Mouse (Mus musculus): Measurements from ENCODE around the gene Tmem236.
"Not testable (repeated sequence)": the region's sequence is repeated elsewhere in the genome, so short reads cannot be mapped to it uniquely, and the experiment has no call there.

The Tmem236 gene

DNA sequence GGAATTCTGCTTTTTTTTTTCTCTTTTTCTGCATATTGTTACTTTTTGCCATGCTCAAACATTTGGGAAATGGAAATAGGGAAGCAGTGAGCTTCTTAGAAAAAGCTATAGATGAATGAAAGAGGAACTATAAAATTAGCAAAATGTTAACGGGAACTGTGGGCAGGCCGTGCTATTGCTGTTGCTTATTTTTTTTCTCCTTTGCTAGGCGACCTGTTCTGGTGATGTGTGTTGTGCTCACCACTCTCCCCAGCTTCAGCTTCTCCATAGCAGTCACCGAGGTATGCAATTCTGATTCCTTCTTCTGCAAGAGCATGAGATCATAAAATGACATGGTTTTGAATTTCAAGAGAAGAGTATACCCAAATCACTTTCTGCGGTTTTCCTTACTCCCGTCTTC, 17.7 kb downstream of the Tmem236 start:
- DNase-seq (ENCODE audit: low spot score), result no peak

DNA sequence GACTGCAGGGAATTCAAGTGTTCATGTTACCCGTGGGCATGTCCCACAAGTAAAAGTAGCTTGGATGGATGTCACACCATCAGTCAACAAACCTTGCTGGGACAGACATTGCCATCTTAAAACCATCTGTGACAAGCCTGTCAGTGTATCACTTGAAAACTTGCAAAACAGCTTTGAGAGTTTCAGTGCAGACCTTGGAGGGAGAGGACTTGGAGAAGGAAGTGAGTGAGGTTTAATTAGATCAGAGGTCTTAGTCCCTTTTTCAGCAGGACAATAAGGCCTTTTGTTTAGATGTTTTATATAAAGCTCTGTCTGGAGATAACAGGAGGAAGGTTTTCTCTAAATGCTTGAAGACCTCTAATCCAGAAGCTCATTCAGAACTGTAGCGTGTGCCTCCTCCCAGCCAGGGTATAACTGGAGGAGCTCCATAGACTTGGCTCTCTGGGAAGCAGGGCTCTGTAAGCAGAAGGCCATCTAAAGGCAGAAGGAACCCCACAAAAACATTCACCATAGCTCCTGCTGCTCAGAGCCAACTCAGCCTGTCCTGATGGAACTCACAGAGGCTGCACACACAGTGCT, 24.1 kb downstream of the Tmem236 start:
- DNase-seq (ENCODE audit: low spot score), result not testable (repeated sequence)

DNA sequence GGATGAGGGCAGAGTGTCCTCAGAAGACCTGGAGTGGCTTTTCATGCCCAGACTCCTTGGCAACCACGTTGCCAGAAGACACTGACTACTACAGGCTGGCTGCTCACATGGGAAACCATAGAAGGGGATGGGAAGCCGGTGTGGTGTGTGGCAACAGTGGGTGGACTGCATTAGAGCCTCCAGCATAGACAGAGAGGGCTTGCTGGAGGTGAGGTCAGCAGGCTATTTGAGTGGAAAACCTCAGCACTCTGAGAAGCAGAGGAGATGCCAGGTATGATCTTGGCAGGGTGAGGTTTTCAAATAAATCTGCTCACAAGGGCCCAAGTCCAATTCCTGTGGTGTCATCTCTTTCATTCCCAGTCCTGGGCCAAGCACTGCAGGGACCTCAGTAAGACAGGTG, 25.3 kb downstream of the Tmem236 start:
- no peak for DNase-seq (ENCODE audit: low spot score)

DNA sequence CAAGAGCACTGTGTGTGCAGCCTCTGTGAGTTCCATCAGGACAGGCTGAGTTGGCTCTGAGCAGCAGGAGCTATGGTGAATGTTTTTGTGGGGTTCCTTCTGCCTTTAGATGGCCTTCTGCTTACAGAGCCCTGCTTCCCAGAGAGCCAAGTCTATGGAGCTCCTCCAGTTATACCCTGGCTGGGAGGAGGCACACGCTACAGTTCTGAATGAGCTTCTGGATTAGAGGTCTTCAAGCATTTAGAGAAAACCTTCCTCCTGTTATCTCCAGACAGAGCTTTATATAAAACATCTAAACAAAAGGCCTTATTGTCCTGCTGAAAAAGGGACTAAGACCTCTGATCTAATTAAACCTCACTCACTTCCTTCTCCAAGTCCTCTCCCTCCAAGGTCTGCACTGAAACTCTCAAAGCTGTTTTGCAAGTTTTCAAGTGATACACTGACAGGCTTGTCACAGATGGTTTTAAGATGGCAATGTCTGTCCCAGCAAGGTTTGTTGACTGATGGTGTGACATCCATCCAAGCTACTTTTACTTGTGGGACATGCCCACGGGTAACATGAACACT, 26.6 kb downstream of the Tmem236 start:
- DNase-seq (ENCODE audit: low spot score), result not testable (repeated sequence)

DNA sequence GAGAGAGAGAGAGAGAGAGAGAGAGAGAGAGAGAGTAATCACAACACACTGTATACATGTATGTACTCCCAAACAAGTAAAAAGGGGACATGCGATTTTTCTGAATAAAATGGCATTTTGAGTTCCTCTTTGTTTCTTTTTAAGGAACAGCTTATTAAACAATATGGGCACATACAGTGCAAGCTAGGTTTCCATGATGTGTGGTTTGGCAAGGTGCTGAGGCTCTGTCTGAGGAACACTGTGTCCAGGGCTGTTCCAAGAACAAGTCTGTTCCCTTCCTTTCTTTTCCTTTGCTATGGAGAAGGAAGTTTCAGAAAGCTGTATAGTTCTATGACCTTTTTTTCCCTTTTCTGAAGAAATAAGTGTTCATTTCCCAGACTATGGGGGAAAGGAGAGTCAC, 30.0 kb downstream of the Tmem236 start:
- DNase-seq (ENCODE audit: low spot score), result no peak

DNA sequence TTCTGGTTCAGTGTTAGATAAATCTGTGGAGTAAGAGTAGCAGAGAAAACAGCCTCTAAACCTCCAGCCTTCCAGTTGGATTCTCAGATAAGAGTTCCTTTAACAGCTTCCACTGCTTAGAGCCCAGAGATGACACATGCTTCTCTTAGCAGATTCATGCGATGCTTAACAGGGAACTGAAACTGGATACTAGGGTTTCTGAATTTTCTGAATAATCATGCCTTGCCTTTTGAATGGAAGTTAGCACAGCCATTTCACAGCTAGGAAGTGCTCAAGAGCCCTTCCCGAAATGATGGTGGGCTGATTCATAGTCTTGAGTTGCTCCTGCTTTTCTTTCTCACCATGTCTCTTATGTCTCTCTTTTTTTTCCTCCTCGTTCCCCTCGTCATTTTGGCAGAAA, 32.5 kb downstream of the Tmem236 start:
- DNase-seq (ENCODE audit: low spot score), result no peak

DNA sequence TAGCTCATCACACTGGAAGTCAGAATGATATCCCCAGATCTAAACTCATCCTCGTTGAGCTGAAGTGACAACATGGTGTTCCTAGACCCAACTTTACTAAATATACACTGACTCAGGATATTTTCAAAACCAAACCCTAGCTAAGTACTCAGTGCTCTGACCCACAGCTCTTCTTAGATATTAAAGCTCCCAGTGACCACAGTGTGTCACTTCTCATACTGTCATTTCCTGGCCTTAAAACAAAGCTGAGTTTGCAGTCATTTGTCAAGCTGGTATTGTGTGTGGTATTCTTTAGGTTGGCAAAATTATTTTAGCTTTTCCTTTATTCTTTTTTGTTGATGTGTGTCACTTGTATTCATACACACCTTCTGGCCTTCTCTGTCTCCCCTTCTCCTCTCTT, 36.4 kb downstream of the Tmem236 start:
- DNase-seq (ENCODE audit: low spot score), result no peak

DNA sequence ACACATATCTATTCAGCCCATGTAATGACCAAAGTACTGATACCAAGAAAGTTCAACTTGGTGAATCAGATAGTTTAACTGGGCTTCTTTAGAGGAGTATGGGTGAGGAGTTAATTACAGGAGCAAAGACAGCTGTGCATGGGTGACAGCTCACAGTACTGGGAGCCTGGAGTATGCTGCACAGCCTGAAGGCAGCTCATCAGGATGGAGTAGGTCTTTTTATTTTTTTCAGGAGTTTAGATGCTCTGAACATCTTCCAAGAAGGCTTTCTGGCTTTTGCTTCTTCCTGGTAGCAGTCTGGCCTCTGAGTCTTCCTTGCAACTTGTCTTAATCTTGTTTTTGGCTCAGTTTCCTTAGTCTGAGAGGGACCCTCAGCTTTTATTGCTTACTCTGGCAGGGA, 37.3 kb downstream of the Tmem236 start:
- DNase-seq (ENCODE audit: low spot score), result no peak

DNA sequence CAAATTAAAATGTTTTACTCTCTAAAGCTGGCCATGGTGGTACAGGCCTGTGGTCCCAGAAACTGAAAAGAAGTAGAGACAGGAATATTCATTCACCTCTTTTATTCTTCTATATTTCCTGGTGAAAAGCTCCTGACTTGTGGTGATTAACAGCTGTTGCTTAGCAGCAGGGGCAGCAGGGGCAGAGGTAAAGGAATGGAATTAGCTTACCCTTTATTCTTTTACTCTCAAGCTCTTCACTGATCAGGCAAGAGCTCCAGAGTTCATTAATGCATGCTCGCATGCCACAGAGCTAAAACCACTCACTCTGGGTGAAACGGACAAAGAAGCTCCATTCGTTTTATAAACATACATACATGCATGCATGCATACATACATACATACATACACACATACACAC, 40.4 kb downstream of the Tmem236 start:
- no peak for DNase-seq (ENCODE audit: low spot score)

DNA sequence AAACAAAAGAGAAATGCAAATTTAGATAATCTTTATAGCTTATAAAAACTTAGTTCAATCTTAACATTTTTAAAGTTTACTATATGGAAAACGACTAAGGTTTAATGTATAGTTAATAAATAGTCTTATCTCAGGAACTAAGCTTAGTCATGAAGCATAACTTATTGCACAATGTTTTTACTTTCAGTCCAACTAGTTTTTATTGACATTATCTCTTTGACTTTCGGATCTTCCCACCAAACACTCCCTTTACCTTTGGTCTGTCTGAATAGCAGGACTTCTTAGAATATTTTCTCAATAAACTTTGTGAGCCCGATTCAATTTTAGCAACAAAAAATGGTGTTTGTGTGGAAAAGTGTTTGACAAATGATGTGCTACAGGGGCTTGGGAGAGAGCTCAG, 42.3 kb downstream of the Tmem236 start:
- DNase-seq (ENCODE audit: low spot score), result no peak

DNA sequence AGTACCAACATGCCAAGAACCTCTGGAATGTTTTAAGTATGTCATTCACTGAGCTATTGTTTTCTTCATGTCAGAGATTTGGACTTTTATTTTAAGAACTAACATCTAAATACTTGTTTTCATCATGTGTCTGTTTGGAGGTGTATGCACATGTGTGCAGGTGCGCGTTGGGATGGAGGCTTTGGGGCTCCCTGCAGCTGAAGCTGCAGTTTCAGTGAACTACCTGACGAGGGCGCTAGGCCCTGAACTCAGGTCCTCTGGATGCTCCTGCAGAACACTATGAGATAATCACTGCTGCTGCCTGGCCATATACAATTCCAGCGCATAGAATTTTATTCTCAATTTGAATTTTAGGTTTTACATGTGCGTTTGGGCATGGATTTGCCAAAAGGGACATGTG, 43.8 kb downstream of the Tmem236 start:
- DNase-seq (ENCODE audit: low spot score), result no peak

DNA sequence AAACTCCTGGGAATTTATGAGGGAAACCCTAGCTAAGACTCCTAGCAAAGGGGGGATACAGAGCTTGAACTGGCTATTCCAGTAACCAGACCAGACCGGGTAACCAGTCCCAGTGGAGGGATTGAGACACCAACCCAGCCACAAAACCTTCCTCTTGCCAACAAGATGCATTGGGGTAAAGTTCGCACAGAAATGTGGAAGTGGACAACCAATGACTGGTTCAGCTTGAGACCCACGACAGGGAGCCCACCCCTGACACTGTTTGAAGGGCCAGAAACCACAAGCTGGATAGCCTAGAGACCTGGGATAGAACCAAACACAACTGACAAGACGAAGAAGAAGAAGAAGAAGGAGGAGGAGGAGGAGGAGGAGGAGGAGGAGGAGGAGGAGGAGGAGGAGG, 50.1 kb downstream of the Tmem236 start:
- DNase-seq (ENCODE audit: low spot score), result no peak

DNA sequence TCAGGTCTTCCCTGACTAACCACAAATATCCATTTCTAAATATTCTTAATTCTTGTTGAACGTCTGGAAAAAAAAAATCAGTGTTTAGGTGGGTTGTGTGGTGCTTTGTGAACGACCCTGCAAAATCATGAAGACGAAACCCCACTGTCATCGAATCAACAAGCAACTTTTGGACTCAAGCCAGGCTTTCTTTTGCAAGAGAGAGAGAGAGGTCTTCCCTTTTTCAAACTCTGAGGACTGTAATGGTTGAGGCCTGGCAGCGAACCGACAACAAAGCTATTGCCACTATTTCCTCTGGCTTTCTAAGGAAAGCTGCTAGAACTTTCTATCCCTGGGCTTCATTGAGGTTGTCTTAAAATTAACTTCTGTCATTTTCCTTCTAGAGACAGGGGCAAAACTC, 54.2 kb downstream of the Tmem236 start:
- no peak for DNase-seq (ENCODE audit: low spot score)

DNA sequence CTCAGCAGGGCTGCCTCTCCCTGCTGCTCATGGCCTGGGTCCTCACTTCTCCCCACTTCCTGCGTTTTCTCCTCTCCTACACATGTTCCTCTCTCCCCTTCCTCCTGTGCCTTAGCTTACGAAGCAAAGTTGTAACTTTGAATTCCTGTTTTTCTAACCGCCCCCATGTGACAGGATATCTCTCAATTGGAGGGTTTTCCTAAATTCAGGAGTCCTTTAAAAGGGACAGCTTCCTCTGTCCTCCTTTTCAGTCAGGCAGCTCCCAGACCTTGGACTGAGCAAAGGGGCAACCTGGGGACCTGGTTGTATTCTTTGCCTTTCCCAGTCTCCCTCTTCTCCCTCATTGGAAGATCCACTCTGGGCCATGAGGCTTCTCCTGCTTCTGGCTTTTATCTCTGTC, 54.8 kb downstream of the Tmem236 start, which contains the start of gene Mrc1:
TSS of gene Mrc1 (plus strand) at position 244 of the 400 bp plus-strand sequence.
- DNase-seq (ENCODE audit: low spot score), result no peak

DNA sequence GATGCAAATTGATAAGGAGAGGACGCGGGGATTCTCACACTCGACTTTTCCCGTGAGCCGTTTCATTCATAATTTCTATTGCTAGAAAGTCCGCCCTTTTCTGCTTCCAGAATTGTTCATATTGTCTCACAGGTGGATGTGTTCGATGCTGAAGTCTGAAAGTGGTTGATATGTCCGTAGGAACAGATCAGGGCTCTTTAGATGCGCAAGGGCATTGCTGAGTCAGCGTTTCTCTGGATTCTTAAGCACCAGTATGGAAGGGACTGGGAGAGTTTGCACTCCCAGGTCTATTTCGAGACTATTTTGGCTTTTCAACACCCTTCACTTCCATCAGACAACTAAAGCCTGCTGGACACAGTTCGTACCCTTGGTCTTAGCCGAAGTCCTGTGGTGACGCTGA, 55.7 kb downstream of the Tmem236 start:
- no peak for DNase-seq (ENCODE audit: low spot score)

DNA sequence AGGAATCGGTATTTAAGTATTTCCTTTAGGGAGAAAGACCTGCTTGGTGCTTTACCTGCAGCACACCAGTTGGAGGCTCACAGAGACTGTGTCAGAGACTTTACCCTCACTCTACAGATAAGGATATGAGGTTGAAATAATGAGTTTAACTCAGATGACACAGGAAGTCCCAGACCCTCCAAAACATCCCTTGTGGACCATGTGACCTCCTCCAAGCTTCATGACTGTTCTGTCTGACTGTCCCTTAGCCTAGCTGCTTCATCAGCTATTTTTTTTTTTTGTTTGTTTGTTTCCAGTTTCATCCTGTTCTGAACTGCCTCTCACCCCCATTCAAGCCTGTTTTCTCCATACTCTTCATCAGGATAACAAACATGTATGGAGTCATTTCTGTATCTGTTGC, 58.6 kb downstream of the Tmem236 start:
- no peak for DNase-seq (ENCODE audit: low spot score)

DNA sequence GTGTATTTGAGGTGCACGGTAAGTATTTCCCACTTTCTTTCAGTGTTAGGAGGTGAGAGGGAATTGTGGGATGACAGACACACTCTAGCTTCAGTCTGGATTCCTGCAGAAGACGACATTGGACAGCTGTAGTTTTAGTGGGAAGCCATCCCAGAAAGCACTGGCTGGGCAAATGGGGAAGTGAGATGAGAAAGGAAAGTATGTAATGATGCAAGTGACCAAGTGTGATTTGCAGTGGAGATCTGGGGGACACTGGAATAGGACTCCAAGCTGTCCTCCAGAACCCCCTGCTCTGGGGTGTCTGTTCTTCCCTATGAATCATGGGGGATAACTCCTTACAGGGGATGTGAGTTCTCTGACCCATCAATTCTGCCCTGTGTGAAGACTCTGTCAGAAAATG, 59.7 kb downstream of the Tmem236 start:
- DNase-seq (ENCODE audit: low spot score), result no peak

DNA sequence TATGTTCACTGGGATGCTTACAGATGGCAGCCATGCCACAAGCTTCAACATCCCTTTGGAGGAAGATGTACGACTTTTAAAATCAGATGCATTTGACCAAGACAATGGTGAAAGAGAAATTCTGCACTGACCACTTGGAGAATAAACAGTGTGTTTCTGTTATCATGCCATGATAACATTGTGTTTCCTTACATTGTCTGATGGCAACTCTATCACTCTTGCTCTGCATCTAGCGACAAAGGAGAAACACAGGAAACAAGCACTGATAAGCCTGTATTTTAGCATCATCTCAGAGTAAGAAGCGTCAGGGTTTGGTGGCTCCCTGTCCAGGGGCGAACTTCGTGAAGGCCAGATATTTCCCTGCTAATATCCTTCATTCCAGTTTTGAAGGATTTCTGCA, 61.0 kb downstream of the Tmem236 start:
- DNase-seq (ENCODE audit: low spot score), result no peak

DNA sequence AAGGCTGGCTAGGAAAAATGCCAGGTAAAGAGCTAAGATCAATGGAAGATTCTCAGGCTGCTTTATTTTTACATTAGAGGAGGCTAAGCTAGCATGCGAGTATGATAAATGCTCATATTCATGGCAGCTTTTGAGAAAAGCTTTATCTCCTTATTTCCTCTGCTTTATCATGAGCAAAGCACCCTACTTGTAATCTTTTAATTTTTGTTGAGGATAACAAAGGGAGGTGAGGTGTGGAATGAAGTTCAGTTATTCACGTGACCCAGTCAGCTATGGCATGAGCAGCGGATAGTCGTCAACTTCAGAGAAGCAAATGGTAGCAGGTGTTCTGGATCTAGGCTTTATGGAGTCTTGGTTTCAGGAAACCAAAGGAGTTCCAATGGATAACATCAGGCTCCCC, 62.6 kb downstream of the Tmem236 start:
- DNase-seq (ENCODE audit: low spot score), result no peak

DNA sequence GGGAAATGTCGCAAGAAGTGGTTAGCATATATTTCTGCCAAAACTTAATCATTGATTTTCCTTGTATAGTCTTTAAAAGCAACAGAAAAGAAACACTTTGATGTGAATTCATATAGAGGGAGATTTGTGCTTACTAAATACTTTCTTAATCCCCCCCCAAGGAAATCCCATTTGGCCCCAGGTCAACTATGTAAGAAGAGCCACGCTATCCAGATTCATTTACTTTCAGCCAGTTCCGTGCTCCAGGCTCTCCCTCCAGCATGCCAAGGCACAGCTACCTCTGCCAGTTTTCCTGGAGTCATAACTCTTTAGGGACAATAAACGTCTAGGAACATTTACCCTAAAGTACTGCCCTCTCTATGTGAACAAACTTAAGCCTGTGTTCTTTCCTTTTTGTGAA, 63.4 kb downstream of the Tmem236 start:
- DNase-seq (ENCODE audit: low spot score), result no peak

DNA sequence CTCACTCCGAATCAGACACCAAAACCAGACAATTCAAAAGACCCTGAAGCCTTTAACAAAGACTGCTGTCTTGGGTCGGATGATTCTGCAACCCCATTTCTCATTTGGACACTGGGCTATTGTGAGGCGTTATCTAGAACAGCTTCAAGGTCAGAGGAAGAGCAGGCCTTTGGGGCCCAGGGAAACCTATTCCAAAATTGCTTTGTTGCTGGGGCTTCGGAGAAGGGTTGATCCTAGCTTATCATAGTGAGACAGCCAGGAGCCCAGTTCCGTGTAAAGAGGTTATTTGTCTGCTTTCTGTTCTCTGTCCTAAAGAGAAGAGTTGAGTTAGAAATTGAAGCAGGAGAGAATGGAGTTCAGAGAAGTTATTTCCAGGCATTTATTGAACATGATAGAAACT, 64.8 kb downstream of the Tmem236 start:
- no peak for DNase-seq (ENCODE audit: low spot score)

DNA sequence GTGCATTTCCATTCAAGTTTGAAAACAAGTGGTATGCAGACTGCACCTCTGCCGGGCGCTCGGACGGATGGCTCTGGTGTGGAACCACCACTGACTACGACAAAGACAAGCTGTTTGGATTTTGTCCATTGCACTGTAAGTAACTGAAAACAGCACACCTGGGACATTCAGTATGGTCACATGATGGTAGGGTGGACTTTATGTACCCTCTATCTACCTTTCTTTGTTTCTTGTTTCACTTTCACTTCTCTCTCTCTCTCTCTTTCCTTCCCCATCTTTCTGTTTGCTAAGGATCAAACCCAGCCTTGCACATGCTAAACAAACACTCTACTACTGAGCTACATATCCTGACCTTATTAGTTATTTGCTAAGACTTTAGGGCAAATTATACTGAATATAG, 69.8 kb downstream of the Tmem236 start:
- no peak for DNase-seq (ENCODE audit: low spot score)

DNA sequence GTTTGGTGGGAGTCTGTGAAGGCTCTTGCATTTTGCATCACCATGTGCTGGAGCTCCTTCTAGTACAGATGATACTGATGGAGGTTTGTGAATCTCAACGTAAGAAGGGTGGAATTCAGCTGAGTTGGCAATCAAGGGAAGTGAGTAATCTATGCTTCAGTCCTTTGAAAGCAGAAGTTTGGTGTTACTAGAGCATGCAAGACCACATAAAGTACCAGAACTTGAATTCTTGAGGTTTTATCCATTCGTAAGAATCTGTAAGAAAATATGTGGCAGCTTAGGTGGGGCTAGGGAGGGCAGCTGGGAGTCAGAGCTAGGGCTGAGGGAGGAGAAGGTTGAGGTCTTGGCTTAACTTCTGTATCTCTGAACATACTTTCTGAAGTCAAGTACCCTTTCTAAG, 70.3 kb downstream of the Tmem236 start:
- no peak for DNase-seq (ENCODE audit: low spot score)

DNA sequence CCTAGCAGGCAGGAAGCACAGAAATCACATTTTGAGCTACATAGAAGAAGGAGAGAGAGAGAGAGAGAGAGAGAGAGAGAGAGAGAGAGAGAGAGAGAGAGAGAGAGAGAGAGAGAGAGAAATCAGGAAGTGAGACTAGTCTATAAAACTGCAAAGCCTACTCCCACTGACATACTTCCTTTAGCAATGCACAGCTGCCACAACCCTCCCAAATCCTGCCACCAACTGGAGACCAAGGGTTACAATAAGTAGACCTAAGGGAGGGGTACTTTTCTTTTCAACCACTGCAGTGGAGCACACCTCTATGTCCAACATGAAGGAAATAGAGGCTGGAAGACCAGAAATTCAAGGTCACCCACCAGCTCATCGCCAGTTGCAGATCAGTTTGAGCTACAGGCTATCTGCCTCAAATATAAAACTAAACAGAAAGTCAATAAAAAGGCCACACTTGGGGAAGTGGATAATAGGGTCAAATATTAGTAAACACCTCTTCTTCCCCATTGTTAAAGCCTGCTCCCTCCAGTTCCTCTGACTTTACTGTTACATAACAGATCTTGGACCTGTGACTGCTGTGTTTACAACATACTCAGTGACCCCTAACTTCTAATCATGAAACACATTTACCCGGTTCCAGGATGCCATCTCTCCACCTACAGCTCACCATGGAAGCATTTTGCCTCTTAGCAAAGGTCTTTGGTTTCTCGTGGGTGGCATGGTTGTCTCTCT, 75.7 kb downstream of the Tmem236 start:
- no peak for DNase-seq (ENCODE audit: low spot score)
